Mouse (Mus musculus): Measurements from ENCODE around the gene Zcchc14.

GRCm38 (mm10) chr8:121593983-121594382, 58.7 kb downstream of the Zcchc14 start:
- TF ChIP-seq CTCF (IDR thresholded peaks at IDR 0.05; ENCODE audit: control insufficient read depth, insufficient read depth, insufficient replicate concordance, low read depth, low read length), result no peak
- TF ChIP-seq POLR2A (IDR thresholded peaks at IDR 0.05; ENCODE audit: control insufficient read depth, low read depth, low read length), result no peak

Measured in testis, adult 2 months (tissue).